Mouse (Mus musculus) CD4-positive, CD25-positive, alpha-beta regulatory T cell, adult 9 weeks (primary cell): ENCODE results near the gene 4932438H23Rik. TPM values are rescaled to one million over a fixed set of nuclear protein-coding genes. Genes with fewer than 3 reads are reported as not detected.

Source experiments
- polyA plus RNA-seq: library from polyadenylated mRNA; unstranded; fragments of 100-300 nt; shearing (Covaris generic); gene quantifications from one replicate; pipeline ENCODE4 v1.2.1, GENCODE M21; 2017

The 4932438H23Rik gene
- 0.14 TPM for polyA plus RNA-seq

GRCm38 (mm10) chr16:91095022-91095421, at the start of gene 4932438H23Rik:
TSS of gene 4932438H23Rik (minus strand) at chr16:91095122.

GRCm38 (mm10) chr16:91044270-91045182, 50.4 kb downstream of the 4932438H23Rik start, which contains the start of gene Paxbp1:
TSS of gene Paxbp1 (minus strand) at chr16:91044543.

DNA sequence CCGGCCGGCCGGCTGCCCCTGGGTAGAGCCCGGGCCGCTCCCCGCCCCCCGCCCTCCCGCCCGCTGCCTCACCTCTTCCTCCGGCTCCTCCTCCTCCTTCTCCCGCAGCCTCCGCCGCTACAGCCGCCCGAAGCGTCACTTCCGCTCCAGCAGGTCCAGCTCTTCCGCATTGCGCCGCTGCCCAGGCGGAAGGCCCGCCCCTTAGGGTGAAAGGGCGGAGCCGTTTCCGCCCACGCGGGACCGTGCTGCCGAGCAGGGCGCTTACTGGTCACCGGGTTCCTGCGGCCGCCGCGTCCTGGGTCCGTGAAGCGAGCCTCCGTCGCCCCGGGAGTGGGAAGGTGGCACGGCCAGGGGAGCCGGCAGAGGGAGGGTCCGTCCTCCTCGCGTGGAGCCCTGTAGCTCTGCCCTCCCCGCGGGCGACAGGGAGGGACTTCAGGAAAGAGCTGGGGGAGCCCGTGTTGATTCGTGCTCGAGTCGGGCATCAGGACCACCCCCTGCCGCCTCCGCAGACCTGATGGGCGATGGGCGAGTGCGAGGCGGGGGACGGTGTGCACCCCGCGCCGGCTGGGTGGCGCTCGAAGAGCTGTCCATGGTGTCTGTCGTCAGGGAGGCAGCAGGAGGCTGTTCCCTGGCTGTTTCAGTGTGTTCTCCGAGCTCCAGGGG, 83.8 kb downstream of the 4932438H23Rik start, which contains the start of gene Synj1:
Gene Synj1 (minus strand): TSS at position 288 of the 663 bp plus-strand sequence.

Other genes with a start within 250 kb of the 4932438H23Rik start
- 37.7 TPM for gene Cfap298, start 160.0 kb downstream of the 4932438H23Rik start, polyA plus RNA-seq
- gene Synj1, start 83.8 kb downstream of the 4932438H23Rik start, polyA plus RNA-seq: 57.7 TPM
- 56.5 TPM for gene Paxbp1, start 50.6 kb downstream of the 4932438H23Rik start, polyA plus RNA-seq
- not detected for gene Olig2, start 130.3 kb upstream of the 4932438H23Rik start, polyA plus RNA-seq
- not detected for gene Olig1, start 174.7 kb upstream of the 4932438H23Rik start, polyA plus RNA-seq